Mouse (Mus musculus): Measurements from ENCODE around the gene Cfap221. TPM values are rescaled to one million over a fixed set of nuclear protein-coding genes. Genes with fewer than 3 reads are reported as not detected.

Cfap221 gene
- total RNA-seq, 2 experiments from 2014 or later, result 0.38 to 0.59 TPM

DNA sequence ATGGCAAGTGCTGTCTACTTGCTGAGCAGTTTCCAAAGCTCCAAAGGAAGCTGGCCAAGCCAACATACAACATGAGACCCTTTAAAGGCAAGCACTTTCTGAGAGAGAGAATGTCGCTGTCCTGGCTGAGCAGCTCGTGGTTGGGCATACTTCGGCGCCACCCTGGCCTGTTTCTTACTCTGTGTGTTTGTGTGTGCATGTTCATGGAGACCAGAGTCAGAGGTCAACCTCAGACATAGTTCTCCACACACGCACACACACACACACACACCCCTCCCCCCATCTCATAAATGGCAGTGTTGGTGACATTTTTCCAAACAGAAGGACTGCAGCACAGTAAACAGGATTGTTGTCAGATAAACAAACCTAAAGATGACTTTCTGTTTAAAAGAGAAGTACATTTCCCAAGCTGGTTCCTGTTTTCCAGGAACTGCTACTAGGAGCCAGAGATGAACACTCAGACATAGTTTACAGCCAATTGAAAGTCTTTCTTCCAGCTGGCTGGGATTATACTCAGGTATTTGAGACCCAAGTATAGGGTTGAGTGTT is 80.1 kb downstream of the Cfap221 start:
- no peak for DNase-seq (ENCODE audit: low spot score in 2 of 2)
- intact Hi-C loops (cut with DNase I), result no loop called here

GRCm38 (mm10) chr1:119912953-119913814 is 83.8 kb downstream of the Cfap221 start, which contains the start of gene Tmem177:
Gene Tmem177 (minus strand): TSS chr1:119913208.
- peak; percentile 83 to 91 for DNase-seq (ENCODE audit: low spot score in 2 of 2)
- intact Hi-C loops (cut with DNase I), result no loop called here

DNA sequence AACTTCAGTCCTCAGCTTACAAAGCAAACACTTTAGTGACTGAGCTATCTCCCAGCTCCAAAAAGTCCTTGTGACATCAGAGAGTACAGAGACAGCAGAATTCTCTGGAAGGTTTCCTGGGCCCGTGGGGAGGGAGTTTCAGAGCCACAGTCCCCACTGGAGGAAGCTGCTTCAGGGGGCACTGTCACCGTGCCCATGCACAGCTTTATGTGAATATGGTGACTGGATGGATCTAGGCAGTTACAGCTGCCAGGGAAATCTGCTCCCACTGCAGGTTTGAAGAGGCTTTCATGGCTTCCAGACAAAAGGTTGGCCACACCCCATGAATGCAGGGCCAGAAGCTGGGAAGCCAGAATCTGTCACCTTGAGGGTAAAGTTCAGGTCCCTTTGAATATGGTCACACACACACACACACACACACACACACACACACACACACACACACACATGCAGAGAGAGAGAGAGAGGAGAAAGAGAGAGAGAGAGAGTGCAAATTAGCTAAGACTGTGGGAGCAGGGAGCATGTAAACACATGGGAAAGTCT is 89.8 kb downstream of the Cfap221 start:
- intact Hi-C loops (cut with DNase I), result no loop called here
- DNase-seq (ENCODE audit: low spot score in 2 of 2), result no peak

DNA sequence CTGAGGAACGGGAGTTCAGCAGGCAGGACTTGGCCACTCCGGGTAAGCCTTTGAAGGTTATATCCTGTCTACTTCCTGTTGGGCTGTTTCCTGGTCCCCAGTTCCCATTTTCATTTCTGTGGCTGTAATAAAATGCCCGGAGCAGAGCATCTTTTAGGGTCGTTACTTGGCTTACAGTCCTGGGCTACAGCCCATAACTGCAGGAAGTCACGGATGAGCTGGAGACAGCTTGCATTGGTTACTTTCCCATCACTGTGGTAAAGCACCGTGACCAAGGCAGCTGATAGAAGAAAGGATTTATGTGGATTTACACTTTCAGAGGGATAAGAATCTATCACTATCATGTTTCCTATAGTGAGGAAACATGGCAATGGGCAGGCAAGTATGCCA is 93.8 kb downstream of the Cfap221 start:
- intact Hi-C loops (cut with DNase I), result no loop called here
- no peak for DNase-seq (ENCODE audit: low spot score in 2 of 2)

GRCm38 (mm10) chr1:119902551-119903230 is 94.3 kb downstream of the Cfap221 start:
- intact Hi-C loops (cut with DNase I), result no loop called here
- no peak for DNase-seq (ENCODE audit: low spot score in 2 of 2)

- intact Hi-C loops (cut with DNase I), result no loop called here
- DNase-seq (ENCODE audit: low spot score in 2 of 2), result peak; percentile 73 to 91
Measured at GRCm38 (mm10) chr1:119899195-119900123, 97.6 kb downstream of the Cfap221 start.

DNA sequence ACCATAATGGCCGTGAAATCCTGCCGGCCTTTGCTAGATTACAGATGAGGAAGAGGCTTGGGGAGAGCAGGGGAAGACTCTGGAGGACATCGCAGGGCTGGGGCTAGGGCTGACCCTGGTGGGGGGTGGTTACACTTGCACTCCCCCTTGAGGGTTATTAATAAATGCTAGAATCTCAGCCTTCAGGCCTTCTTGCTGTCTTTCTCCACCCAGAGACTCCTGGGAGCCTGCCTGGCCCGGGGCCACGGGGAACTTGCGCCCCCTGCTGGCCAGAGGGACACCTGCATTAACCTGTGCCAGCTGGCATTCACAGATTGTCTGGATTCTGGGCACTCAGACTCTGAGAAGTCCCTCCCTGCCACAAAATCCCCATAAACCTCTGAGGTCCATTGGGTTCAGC is 102.1 kb downstream of the Cfap221 start:
- intact Hi-C loops (cut with DNase I), result loop anchor here (5.0 kb wide), 2 partner anchors 58 to 78 kb away; partner anchors contain the start of gene Ptpn4
- peak; percentile 62 to 75 for DNase-seq (ENCODE audit: low spot score in 2 of 2)

DNA sequence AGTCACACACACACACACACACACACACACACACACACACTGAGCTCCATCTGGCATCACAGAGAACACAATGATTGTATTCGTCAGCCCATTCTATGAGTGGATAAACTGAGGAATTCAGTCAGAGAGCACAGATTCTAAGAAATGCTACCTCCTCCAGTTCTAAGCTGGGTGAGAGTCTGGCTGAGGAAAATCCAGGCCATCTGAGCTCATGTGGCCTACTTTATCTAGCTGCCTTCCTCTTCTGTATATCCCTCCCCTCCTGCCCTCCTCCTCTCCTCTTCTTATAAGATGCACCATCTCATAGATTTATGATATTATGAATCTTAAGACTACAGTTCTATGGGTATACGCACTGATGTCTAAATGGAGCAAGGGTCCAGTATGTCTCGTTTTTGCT is 103.4 kb downstream of the Cfap221 start:
- intact Hi-C loops (cut with DNase I), result loop anchor here (5.0 kb wide), 2 partner anchors 56 to 76 kb away; partner anchors contain the start of gene Ptpn4
- DNase-seq (ENCODE audit: low spot score in 2 of 2), result no peak

- intact Hi-C loops (cut with DNase I), result loop anchor here (5.0 kb wide), 2 partner anchors 56 to 76 kb away; partner anchors contain the start of gene Ptpn4
- peak in 1 of 2 experiments; percentile 26 for DNase-seq (ENCODE audit: low spot score in 2 of 2)
Measured at GRCm38 (mm10) chr1:119892933-119893332, 104.1 kb downstream of the Cfap221 start.

- DNase-seq (ENCODE audit: low spot score in 2 of 2), result no peak
- intact Hi-C loops (cut with DNase I), result loop anchor here (5.0 kb wide), 2 partner anchors 55 to 75 kb away; partner anchors contain the start of gene Ptpn4
Measured at GRCm38 (mm10) chr1:119891865-119892264, 105.2 kb downstream of the Cfap221 start.

GRCm38 (mm10) chr1:119891149-119891548 is 105.9 kb downstream of the Cfap221 start:
- intact Hi-C loops (cut with DNase I), result loop anchor here (5.0 kb wide), 2 partner anchors 54 to 74 kb away; partner anchors contain the start of gene Ptpn4
- DNase-seq (ENCODE audit: low spot score in 2 of 2), result peak; percentile 68 to 80

DNA sequence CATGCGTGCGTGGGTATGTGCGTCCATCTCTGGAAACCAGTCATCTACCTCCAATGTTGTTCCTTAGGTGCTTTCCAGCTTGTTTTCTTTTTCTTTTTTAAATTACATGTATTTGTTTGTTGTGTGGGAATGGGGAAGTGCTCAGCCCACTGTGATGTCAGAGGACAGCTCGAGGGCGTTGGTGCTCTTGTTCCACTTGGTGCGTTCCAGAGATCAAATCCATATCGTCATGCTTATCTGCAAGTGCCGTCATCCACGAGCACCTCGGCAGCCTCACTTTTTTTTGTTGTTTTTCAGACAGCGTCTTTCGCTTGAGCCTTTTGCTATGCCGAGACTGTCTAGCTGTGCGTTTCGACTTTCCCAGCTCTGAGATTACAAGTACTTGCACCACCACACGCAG is 107.7 kb downstream of the Cfap221 start:
- intact Hi-C loops (cut with DNase I), result no loop called here
- no peak for DNase-seq (ENCODE audit: low spot score in 2 of 2)

DNA sequence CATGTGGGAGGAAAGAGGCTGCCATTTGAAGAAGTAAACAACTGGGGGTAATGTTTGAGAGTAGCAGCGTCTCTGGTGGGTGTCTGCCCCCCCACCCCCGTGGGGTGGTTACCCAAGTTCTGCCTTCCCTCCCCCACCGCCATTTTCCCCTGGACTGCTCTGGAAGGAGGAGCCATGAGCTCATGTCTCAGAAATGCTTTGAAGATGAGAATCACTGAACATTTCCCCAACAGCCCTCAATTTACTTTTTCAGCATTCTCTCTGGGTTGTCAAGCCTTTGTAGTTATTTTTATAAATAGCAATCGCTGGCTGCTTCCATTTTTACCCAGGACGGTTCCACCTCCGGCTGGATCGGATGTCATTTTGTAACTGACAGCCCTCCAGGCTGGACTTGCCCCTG is 110.7 kb downstream of the Cfap221 start:
- intact Hi-C loops (cut with DNase I), result no loop called here
- DNase-seq (ENCODE audit: low spot score in 2 of 2), result no peak

- peak in 1 of 2 experiments; percentile 55 for DNase-seq (ENCODE audit: low spot score in 2 of 2)
- intact Hi-C loops (cut with DNase I), result no loop called here
Measured at GRCm38 (mm10) chr1:119884272-119884671, 112.8 kb downstream of the Cfap221 start.

- intact Hi-C loops (cut with DNase I), result no loop called here
- DNase-seq (ENCODE audit: low spot score in 2 of 2), result peak in 1 of 2 experiments; percentile 70
Measured at GRCm38 (mm10) chr1:119878909-119879308, 118.1 kb downstream of the Cfap221 start.

GRCm38 (mm10) chr1:119877469-119877868 is 119.6 kb downstream of the Cfap221 start:
- intact Hi-C loops (cut with DNase I), result no loop called here
- DNase-seq (ENCODE audit: low spot score in 2 of 2), result no peak

Measured in left cerebral cortex, postnatal 14 days (tissue).